Comparison of ENCODE assay signal across 8 mouse cellular contexts in genomic region chr3:52046027-52046700, GRCm38 (mm10). TPM values are rescaled to one million over a fixed set of nuclear protein-coding genes. Genes with fewer than 3 reads are reported as not detected.
DNase-seq lines count a peak whose midpoint lies in the region; ATAC-seq and TF ChIP-seq lines count a peak whose summit lies in the region.

No protein-coding gene starts in this region.

- H3K27me3 ChIP-seq in MEL (ENCODE audit: control insufficient read depth in 1 of 2, insufficient read depth in 2 of 2, low read length in 2 of 2), result no peaks in the 10 kb centered on the region
- no peaks in the 10 kb centered on the region for H3K27me3 ChIP-seq in neural tube, embryonic 14.5 days (ENCODE audit: control insufficient read depth, insufficient read depth, low read length)

- H3K4me1 ChIP-seq in MEL (ENCODE audit: control insufficient read depth in 1 of 2, insufficient read depth in 2 of 2, low read length in 2 of 2), result peaks cover 5 to 27% of the 10 kb centered on the region in 2 experiments
- peaks cover 9% of the 10 kb centered on the region for H3K4me1 ChIP-seq in lung, adult 2 months (ENCODE audit: control insufficient read depth, insufficient read depth, low read length)
- H3K4me1 ChIP-seq in neural tube, embryonic 14.5 days (ENCODE audit: control insufficient read depth, insufficient read depth, low read length), result peaks cover 42% of the 10 kb centered on the region

- H3K9me3 ChIP-seq in MEL (replicated peaks; ENCODE audit: insufficient read depth, low read length), result no peaks in the 10 kb centered on the region
- H3K9me3 ChIP-seq in neural tube, embryonic 14.5 days (ENCODE audit: control insufficient read depth, low read length), result no peaks in the 10 kb centered on the region

- DNase-seq in MEL (ENCODE audit: low read depth, low spot score), result no peak
- DNase-seq in cerebellum, adult 8-10 months, result peak; percentile 79
- peak; percentile 68 to 80 for DNase-seq in layer of hippocampus, adult 8-10 months (ENCODE audit: low spot score in 2 of 2)
- DNase-seq in lung, adult 2 months, result peak; percentile 73
- peak; percentile 60 for DNase-seq in thymus, postnatal 14 days

- H3K4me2 ChIP-seq in neural tube, embryonic 14.5 days (ENCODE audit: low read depth, low read length), result peak overlapping the region; percentile 57

- peak overlapping the region; percentile 26; the same call in 1 of the 2 replicates for H3K9ac ChIP-seq in MEL (ENCODE audit: control insufficient read depth, low read depth, low read length, poor library complexity, severe bottlenecking)
- peak overlapping the region; percentile 62 for H3K9ac ChIP-seq in neural tube, embryonic 14.5 days (replicated peaks; ENCODE audit: low read depth, low read length)

- H3K27ac ChIP-seq in MEL (ENCODE audit: control insufficient read depth, low read depth, low read length), result no peak overlapping the region; the same call in 1 of the 2 replicates
- peak overlapping the region; percentile 92 for H3K27ac ChIP-seq in neural tube, embryonic 14.5 days (ENCODE audit: low read depth, low read length)

- WGBS in lung, adult 2 months, result 18% methylated on average over 20 of the region's 20 CpGs
- WGBS in neural tube, embryonic 14.5 days, result 4% methylated on average over 20 of the region's 20 CpGs

- TF ChIP-seq POLR2A in MEL (IDR thresholded peaks at IDR 0.05; ENCODE audit: control insufficient read depth in 1 of 2, insufficient read depth in 1 of 2, low read depth in 1 of 2, low read length in 2 of 2, poor library complexity in 1 of 2), result no peak
- TF ChIP-seq POLR2A in lung, adult 2 months (IDR thresholded peaks at IDR 0.05; ENCODE audit: borderline replicate concordance, extremely low read depth, low read depth, low read length), result peak; percentile 47; the same call in 1 of the 2 replicates

- no peak for TF ChIP-seq CTCF in MEL (IDR thresholded peaks at IDR 0.05 in 2 of 3, conservative IDR thresholded peaks at IDR 0.05 in 1 of 3; ENCODE audit: control insufficient read depth in 1 of 3, insufficient read depth in 1 of 3, low read depth in 2 of 3, low read length in 3 of 3, poor library complexity in 1 of 3, severe bottlenecking in 1 of 3)
- no peak for TF ChIP-seq CTCF in lung, adult 2 months (IDR thresholded peaks at IDR 0.05; ENCODE audit: insufficient read depth, low read length)

- peaks cover 0 to 14% of the 10 kb centered on the region in 2 experiments; a peak in 2 of 4 replicates for H3K36me3 ChIP-seq in MEL (ENCODE audit: control insufficient read depth in 1 of 2, insufficient read depth in 2 of 2, low read length in 2 of 2)
- no peaks in the 10 kb centered on the region for H3K36me3 ChIP-seq in neural tube, embryonic 14.5 days (ENCODE audit: control insufficient read depth, insufficient read depth, low read length)

- H3K4me3 ChIP-seq in MEL (ENCODE audit: control insufficient read depth in 1 of 2, insufficient read depth in 1 of 2, low read depth in 2 of 2, low read length in 2 of 2), result peak overlapping the region; percentile 45 to 62
- H3K4me3 ChIP-seq in lung, adult 2 months (replicated peaks; ENCODE audit: extremely low read depth, low read depth, low read length), result peak overlapping the region; percentile 16
- H3K4me3 ChIP-seq in neural tube, embryonic 14.5 days (ENCODE audit: low read depth, low read length), result peak overlapping the region; percentile 28

- no peak for TF ChIP-seq EP300 in MEL (IDR thresholded peaks at IDR 0.05; ENCODE audit: low read depth in 1 of 2, low read length in 2 of 2)

- no peak for TF ChIP-seq RAD21 in MEL (IDR thresholded peaks at IDR 0.05; ENCODE audit: low read depth, low read length)

- peak; percentile 81 for ATAC-seq in frontal cortex, adult (ENCODE audit: low TSS enrichment)
- peak; percentile 51 to 61 for ATAC-seq in hematopoietic stem cell, adult 5-6 weeks (replicated peaks in 1 of 2; ENCODE audit: insufficient read depth in 1 of 2, low FRiP score in 2 of 2, low TSS enrichment in 1 of 2, low read depth in 1 of 2, poor library complexity in 2 of 2, severe bottlenecking in 2 of 2)
- peak; percentile 77 for ATAC-seq in neural tube, embryonic 14.5 days (ENCODE audit: low read depth)

- H3K79me2 ChIP-seq in MEL (ENCODE audit: control insufficient read depth, insufficient read depth, low read length, poor library complexity), result no peaks in the 10 kb centered on the region

TF ChIP-seq in MEL, 35 proteins besides CTCF, POLR2A, EP300 and RAD21:
- TF ChIP-seq CHD1 (IDR thresholded peaks at IDR 0.05; ENCODE audit: low read depth, low read length), result no peak
- no peak for TF ChIP-seq ZNF384 (IDR thresholded peaks at IDR 0.05; ENCODE audit: low read depth, low read length)
- no peak for TF ChIP-seq HCFC1 (IDR thresholded peaks at IDR 0.05; ENCODE audit: low read depth, low read length)
- no peak for TF ChIP-seq ZKSCAN1 (IDR thresholded peaks at IDR 0.05; ENCODE audit: low read depth, low read length)
- TF ChIP-seq MAX (IDR thresholded peaks at IDR 0.05; ENCODE audit: low read length), result no peak
- no peak for TF ChIP-seq TCF12 (IDR thresholded peaks at IDR 0.05; ENCODE audit: low read depth, low read length)
- no peak for TF ChIP-seq ZMIZ1 (IDR thresholded peaks at IDR 0.05; ENCODE audit: low read depth, low read length)
- no peak for TF ChIP-seq TBP (IDR thresholded peaks at IDR 0.05; ENCODE audit: low read depth, low read length)
- no peak for TF ChIP-seq UBTF (IDR thresholded peaks at IDR 0.05; ENCODE audit: borderline replicate concordance, insufficient read depth, low read depth, low read length)
- no peak for TF ChIP-seq MYB (IDR thresholded peaks at IDR 0.05; ENCODE audit: low read depth, low read length)
- no peak for TF ChIP-seq MXI1 (IDR thresholded peaks at IDR 0.05; ENCODE audit: low read depth, low read length)
- TF ChIP-seq TAL1 (IDR thresholded peaks at IDR 0.05; ENCODE audit: low read length), result no peak
- TF ChIP-seq BHLHE40 (IDR thresholded peaks at IDR 0.05; ENCODE audit: borderline replicate concordance, low read depth, low read length), result no peak
- TF ChIP-seq USF2 (IDR thresholded peaks at IDR 0.05; ENCODE audit: borderline replicate concordance in 1 of 2, insufficient read depth in 1 of 2, low read depth in 1 of 2, low read length in 2 of 2), result no peak
- no peak for TF ChIP-seq CHD2 (IDR thresholded peaks at IDR 0.05; ENCODE audit: low read length)
- TF ChIP-seq SIN3A (IDR thresholded peaks at IDR 0.05; ENCODE audit: low read length), result no peak
- TF ChIP-seq USF1 (IDR thresholded peaks at IDR 0.05; ENCODE audit: low read depth, low read length), result no peak
- TF ChIP-seq MYC (IDR thresholded peaks at IDR 0.05; ENCODE audit: low read depth, low read length), result no peak
- no peak for TF ChIP-seq KAT2A (conservative IDR thresholded peaks at IDR 0.05; ENCODE audit: low read depth, low read length)

RNA-seq across cellular contexts. Expression of gene Maml3, which starts 58.7 kb away (rescaled TPM):
- 2.0 and 2.6 TPM in 2 replicates for total RNA-seq in MEL (2012; rRNA removed)
- 1 to 10 TPM in 1 of 2 experiments, not detected in 1; 4.1 TPM for polyA plus RNA-seq in MEL (2012; ENCODE audit: insufficient read depth in 1 of 2, insufficient read length in 2 of 2, low read depth in 1 of 2, low replicate concordance in 2 of 2, missing spikeins in 1 of 2)
- 19.3 and 20.4 TPM in 2 replicates for total RNA-seq in hematopoietic stem cell, adult 5-6 weeks (2017)
- 1 to 10 TPM; 7.0 to 9.3 (median 8.0) TPM for total RNA-seq in layer of hippocampus, adult 8-10 months (2022)
- polyA plus RNA-seq in lung, adult 2 months (2012; rRNA removed), result 9.1 and 11.2 TPM in 2 replicates
- polyA plus RNA-seq in neural tube, embryonic 14.5 days (2014; fragmentation: Nextera tagmentation; extraction: Ambion mirVana), result 8.2 and 9.6 TPM in 2 replicates
